Mouse (Mus musculus): Measurements from ENCODE around the gene Eipr1.

- TF ChIP-seq CTCF (IDR thresholded peaks at IDR 0.05; ENCODE audit: insufficient read depth, low read length) (no peak), POLR2A (IDR thresholded peaks at IDR 0.05; ENCODE audit: borderline replicate concordance, extremely low read depth, low read depth, low read length) (no peak)
Observed at GRCm38 (mm10) chr12:28735293-28735692, 16.3 kb upstream of the Eipr1 start.
